Mouse (Mus musculus): ENCODE data around the gene Rac3.

DNA sequence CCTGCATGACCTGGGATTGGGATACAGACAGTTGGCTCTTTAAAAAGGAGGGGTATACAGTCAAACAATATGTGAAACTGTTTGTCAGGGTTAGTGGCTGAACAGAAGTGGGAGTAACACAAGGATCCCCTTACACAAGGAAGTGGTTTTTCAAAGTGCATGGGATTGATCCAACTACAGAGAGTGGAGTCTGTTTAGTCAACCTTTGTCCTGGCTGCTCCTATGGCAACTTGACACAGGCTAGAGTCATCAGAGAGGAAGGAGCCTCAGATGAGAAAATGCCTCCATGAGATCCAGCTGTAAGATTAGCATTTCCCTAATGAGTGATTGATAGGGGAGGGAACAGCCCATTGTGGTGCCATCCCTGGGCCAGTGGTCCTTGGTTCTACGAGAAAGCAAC is 46.9 kb downstream of the Rac3 start:
- no peak for TF ChIP-seq CTCF (IDR thresholded peaks at IDR 0.05)
- no peak for TF ChIP-seq POLR2A (IDR thresholded peaks at IDR 0.05; ENCODE audit: insufficient read depth, low read depth, low read length)
